Mouse (Mus musculus) lung, postnatal 14 days (tissue): Measurements from ENCODE around the gene Tsg101.
A peak's percentile ranks its signal among the peaks of the same experiment; 100 is the strongest.

Source experiments
- DNase-seq: peaks from one replicate; pipeline ENCODE4 v3.0.0; 2021

Tsg101 gene

GRCm38 (mm10) chr7:46871988-46872387, 47.8 kb downstream of the Tsg101 start:
- DNase-seq = no peak

DNA sequence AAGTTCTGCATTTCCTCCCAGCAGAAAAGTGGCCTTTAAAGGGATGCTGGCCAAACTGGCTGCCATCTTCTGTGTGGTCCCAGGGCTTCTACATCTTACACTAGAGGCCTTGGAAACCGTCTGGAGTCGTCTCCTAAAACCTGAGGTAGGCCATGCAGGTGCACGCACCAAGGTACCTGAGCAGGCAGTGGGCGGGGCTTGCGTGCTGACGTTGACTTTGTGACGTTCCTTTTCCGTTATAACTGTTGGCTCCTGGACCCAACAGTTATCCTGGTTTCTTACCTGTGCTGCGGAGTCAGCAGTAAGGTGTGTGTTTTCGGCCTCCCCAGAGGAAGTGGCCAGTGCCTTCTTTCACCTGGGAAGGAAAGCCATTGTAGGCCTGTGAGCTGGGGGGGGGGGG, 58.8 kb downstream of the Tsg101 start, which contains the start of gene Ldhc:
TSS of gene Ldhc (plus strand) at position 208 of the 400 bp plus-strand sequence.
- no peak for DNase-seq

- DNase-seq = no peak
Measured at GRCm38 (mm10) chr7:46859031-46859430, 60.7 kb downstream of the Tsg101 start.

DNA sequence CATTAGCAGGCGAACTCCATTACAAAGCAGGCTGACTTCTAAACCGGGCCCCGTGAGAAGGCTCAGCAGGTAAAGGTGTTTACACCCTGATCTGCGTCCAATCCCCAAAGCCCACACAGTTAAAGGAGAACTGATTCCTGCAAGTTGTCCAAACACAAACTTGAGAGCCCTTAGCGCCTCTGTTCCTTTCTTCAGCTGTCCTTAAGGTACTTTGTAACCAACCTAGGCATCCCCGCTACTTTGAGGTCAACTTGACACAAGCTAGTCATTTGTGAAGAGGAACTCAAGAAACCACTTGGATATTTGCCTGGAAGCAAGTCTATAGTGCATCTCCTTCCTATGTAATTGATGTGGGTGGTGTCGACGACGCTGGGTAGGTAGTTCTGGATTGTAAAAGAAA, 62.3 kb downstream of the Tsg101 start:
- no peak for DNase-seq

GRCm38 (mm10) chr7:46855866-46856560, 63.8 kb downstream of the Tsg101 start:
- no peak for DNase-seq

DNA sequence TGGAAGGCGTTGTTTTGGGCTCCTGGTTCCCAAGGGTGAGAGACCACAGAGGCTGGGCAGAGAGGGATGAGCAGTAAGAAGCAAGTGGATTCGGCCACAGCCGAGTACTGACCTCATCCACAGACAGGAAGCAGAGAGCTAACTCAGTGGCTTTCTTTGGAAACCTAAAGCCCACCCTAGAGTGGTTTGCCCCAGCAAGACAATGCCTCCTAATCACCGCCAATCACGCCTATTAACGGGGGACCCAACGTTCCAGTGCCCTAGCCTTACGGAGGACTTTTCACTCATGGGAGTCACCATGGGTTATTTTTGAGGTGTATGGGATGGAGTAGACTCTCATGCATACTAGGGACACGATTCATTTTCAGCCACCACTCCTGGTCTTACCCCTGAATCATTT, 66.4 kb downstream of the Tsg101 start:
- no peak for DNase-seq

DNA sequence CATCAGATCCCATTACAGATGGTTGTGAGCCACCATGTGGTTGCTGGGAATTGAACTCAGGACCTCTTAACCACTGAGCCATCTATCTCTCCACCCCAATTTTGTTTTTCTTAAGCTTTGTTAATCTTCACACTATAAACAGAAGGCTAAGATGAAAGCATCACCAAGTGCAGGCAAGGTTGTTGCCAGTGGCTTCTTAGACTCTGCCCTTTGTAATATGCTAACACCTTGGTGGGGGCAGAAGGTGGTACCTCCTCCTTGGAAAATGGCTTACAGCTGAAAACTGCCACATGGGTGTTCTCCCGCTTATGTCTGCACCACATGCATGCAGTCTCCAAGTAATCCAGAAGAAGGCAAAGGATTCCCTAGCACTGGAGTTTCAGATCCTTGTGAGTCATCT, 67.1 kb downstream of the Tsg101 start:
- no peak for DNase-seq

DNA sequence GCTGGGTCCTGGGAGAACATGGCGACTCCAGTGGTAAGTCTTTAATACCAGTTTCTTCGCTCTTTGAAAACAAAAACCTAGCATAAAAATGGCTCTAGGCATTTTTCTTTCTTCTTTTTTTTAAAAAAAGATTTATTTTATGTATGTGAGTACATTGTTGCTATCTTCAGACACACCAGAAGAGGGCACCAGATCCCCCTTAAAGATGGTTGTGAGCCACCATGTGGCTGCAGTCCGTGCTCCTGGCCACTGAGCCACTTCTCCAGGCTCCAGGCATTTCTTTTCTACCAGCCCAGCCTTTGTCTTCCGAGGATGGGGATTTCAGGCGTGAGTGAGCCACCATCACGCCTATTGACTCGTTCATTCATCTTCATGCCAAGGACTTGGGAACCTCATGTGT, 68.7 kb downstream of the Tsg101 start:
- no peak for DNase-seq

- DNase-seq = no peak
Measured at GRCm38 (mm10) chr7:46849287-46849686, 70.5 kb downstream of the Tsg101 start.

DNA sequence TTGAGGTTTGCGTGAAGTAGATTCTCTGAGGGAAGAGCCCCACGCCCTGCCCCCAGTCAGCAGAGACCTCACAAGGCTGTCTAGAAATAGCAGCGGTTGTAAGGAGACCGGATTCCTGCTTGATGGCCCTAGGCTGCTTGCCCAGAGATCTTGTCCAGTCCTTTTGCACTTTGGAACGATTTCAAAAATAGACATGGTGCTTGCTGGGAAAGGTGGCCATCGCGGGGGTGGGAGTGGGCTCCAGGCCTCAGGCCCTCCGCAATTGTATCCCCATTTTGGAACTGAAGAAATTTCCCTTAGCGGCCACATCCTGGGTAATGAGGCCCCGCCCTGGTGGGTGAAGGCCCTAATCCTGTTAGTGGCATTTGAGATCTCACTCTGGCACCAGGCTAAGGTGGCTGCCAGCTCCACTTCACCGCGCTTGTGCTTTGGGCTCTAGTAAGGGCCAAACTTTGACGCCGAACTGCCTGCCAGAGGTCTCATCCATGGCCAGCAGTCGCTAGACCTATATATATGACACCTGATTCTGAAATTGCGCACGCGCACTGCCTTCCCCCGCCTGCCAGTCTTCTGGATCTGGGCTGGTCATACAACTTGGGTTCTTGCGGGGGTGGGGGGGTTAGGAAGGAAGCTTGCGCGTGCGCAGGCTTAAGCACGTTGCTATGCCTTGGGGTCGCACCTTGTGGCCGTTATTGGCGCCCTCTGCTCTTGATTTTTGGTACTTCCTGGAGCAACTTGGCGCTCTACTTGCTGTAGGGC, 73.1 kb downstream of the Tsg101 start:
- peak; percentile 47 for DNase-seq

DNA sequence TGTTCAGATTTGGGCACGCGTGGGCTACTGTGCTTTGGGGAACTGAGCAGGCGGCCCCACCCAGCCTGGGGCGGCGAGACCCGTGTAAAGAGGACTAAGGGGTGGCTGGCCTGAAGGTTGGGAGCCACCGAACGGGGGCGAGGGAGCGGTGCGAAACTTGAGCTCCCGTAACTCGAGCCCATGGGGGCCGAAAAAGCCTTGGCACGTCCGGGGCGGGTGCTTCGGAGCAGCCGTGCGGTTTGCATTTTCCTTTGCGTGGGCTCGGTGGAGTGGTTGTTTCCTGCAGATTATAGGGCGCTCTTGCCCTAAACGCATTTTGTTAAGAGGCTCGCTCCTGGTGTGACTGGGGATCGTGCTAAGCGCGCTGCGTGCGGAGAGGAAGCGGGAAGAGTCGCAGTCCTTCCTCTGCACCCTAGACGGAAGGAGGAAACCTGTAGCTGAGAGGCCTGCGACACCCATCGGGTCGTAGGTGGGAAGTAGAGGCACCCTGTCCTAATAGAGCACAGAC, 73.7 kb downstream of the Tsg101 start:
- DNase-seq = peak; percentile 41

DNA sequence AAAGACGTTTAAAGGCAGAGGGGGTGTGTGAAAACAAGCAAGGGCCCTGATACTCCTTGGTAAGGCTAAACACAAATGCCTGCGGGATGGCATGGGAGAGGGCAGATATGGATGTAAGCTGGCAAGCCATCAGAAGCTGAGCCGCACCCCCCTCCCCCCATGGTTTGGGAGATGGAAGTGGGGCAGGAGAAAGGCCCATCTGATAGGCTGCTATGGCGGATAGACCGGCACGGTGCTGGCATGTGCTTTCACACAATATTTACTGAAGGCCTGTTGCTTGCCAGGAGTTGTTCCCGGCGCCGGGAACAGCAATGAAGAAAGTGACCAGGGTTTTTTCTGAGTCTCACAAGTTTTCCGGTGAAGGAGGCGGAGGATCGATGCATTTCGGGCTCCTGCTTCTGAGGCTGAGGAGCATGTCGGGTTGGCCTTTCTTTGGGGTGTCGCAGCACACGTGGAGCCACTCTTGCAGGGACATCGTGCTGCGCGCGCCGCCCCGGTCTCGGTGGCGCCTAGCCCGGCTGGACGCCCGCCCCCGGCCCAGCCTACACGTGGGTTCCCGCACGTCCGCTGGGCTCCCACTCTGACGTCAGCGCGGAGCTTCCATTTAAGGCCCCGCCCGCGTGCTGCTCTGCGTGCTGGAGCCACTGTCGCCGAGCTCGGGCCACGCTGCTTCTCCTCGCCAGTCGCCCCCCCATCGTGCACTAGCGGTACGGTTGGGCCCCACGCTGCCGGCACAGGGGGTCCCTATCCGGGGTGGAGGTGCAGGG, 74.4 kb downstream of the Tsg101 start:
- DNase-seq = peak; percentile 97

DNA sequence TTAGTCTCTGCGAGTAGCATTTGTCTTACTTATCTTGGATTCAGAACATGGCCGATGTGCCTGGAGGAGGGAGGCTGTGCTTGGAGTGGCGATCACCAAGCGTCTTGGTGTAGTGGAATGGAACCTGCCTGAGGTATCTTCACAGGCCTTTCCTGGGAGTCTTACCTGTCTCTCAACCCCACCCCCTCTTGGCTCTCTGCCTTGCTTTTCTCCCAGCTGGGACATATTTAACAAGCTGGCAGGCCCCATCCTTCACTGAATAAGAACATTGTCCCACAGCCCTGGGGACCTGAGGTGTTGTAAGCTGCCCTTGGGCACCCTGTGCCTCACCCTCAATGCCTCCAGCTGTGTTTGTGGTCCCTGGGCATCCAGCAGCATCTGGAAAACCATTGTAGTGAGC, 76.2 kb downstream of the Tsg101 start:
- DNase-seq = peak; percentile 19

DNA sequence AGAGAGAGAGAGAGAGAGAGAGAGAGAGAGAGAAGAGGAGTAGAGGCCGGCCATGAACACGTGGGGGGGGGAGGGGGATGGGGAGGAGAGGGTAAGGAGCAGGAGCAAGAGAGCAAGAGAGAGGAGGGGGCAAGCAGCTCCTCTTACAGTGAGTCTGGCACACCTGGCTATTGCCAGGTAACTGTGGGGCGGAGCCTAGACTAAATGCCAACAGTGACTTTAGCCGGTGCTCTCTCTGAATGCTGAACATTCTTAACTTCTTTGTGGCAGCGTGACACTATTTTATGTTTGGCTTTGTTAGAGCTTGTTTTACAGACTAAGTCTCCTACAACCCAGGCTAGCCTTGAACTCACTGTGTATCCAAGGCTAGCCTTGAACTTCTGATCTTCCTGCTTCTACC, 77.5 kb downstream of the Tsg101 start:
- peak; percentile 22 for DNase-seq

- DNase-seq = no peak
Measured at GRCm38 (mm10) chr7:46840787-46841525, 78.8 kb downstream of the Tsg101 start, which contains the start of gene Ldha. Gene Ldha, plus strand, starts transcription at chr7:46841475.

- DNase-seq = peak; percentile 64
Measured at GRCm38 (mm10) chr7:46840326-46840725, 79.4 kb downstream of the Tsg101 start.

DNA sequence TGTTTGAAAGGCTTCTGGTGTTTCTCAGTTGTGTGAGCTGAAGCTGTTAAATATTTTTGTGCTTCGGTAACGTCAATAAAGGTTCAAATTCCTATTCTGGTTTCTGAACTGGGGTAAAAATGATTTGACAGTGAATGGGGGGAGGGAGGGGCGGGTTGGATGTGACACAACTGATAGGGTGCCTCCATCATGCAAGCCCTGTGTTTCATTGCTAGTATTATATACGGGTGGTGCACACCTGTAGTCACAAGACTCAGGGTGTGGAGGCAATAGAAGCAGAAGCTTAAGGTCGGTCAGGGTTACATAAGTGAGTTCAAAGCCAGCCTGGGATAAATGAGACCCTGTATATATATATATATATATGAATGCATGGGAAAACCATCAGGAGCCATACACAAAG, 79.9 kb downstream of the Tsg101 start:
- no peak for DNase-seq

GRCm38 (mm10) chr7:46839446-46839845, 80.3 kb downstream of the Tsg101 start:
- DNase-seq = peak; percentile 22
